Mouse (Mus musculus) right cerebral cortex, adult 2 months (tissue): ENCODE results near the gene Sla2.
"Not testable (repeated sequence)": the region's sequence is repeated elsewhere in the genome, so short reads cannot be mapped to it uniquely, and the experiment has no call there.

ENCODE experiments used
- DNase-seq, 2 experiments: peaks; one replicate each; pipeline ENCODE4 v3.0.0; 2021 to 2022; ENCODE audit warnings: low spot score in 2 of 2

Gene Sla2

GRCm38 (mm10) chr2:156887017-156887416 is at the start of gene Sla2:
TSS of gene Sla2 (minus strand) at chr2:156887192.
- no peak for DNase-seq

- DNase-seq, result no peak
Observed at GRCm38 (mm10) chr2:156935005-156935404, 48.0 kb upstream of the Sla2 start.

GRCm38 (mm10) chr2:156933426-156933825 is 46.4 kb upstream of the Sla2 start:
- DNase-seq, result no peak

GRCm38 (mm10) chr2:156931421-156931820 is 44.4 kb upstream of the Sla2 start:
- no peak for DNase-seq

- DNase-seq, result no peak
Observed at GRCm38 (mm10) chr2:156930549-156930948, 43.6 kb upstream of the Sla2 start.

GRCm38 (mm10) chr2:156929519-156930120 is 42.6 kb upstream of the Sla2 start:
- no peak for DNase-seq

- no peak for DNase-seq
Observed at GRCm38 (mm10) chr2:156928606-156929005, 41.6 kb upstream of the Sla2 start.

- peak; percentile 53 to 59 for DNase-seq
Observed at GRCm38 (mm10) chr2:156927663-156928062, 40.7 kb upstream of the Sla2 start.

GRCm38 (mm10) chr2:156925611-156926010 is 38.6 kb upstream of the Sla2 start:
- not testable (repeated sequence) for DNase-seq

- DNase-seq, result not testable (repeated sequence)
Observed at GRCm38 (mm10) chr2:156925075-156925474, 38.1 kb upstream of the Sla2 start.

- DNase-seq, result no peak
Observed at GRCm38 (mm10) chr2:156924210-156924898, 37.4 kb upstream of the Sla2 start.

- DNase-seq, result no peak
Observed at GRCm38 (mm10) chr2:156923057-156923456, 36.1 kb upstream of the Sla2 start.

GRCm38 (mm10) chr2:156919796-156920195 is 32.8 kb upstream of the Sla2 start:
- DNase-seq, result no peak

- DNase-seq, result not testable (repeated sequence)
Observed at GRCm38 (mm10) chr2:156919191-156919590, 32.2 kb upstream of the Sla2 start.

- DNase-seq, result no peak
Observed at GRCm38 (mm10) chr2:156918562-156918961, 31.6 kb upstream of the Sla2 start.

GRCm38 (mm10) chr2:156916419-156917125 is 29.6 kb upstream of the Sla2 start:
- DNase-seq, result no peak

GRCm38 (mm10) chr2:156915559-156915958 is 28.6 kb upstream of the Sla2 start:
- no peak for DNase-seq

GRCm38 (mm10) chr2:156913191-156913590 is 26.2 kb upstream of the Sla2 start:
- DNase-seq, result no peak

- not testable (repeated sequence) for DNase-seq
Observed at GRCm38 (mm10) chr2:156905931-156906330, 18.9 kb upstream of the Sla2 start.

- DNase-seq, result peak; percentile 82 to 85
Observed at GRCm38 (mm10) chr2:156904976-156905717, 18.2 kb upstream of the Sla2 start.

GRCm38 (mm10) chr2:156903367-156903766 is 16.4 kb upstream of the Sla2 start:
- DNase-seq, result no peak

GRCm38 (mm10) chr2:156902411-156902810 is 15.4 kb upstream of the Sla2 start:
- not testable (repeated sequence) for DNase-seq
